Mouse (Mus musculus) A20 (cell line): Measurements from ENCODE around the gene Gng3.

ENCODE experiments used
- DNase-seq: peaks from one replicate; pipeline ENCODE4 v3.0.0-alpha.2; 2011; ENCODE audit warnings: low read depth, low spot score

Gene Gng3

DNA sequence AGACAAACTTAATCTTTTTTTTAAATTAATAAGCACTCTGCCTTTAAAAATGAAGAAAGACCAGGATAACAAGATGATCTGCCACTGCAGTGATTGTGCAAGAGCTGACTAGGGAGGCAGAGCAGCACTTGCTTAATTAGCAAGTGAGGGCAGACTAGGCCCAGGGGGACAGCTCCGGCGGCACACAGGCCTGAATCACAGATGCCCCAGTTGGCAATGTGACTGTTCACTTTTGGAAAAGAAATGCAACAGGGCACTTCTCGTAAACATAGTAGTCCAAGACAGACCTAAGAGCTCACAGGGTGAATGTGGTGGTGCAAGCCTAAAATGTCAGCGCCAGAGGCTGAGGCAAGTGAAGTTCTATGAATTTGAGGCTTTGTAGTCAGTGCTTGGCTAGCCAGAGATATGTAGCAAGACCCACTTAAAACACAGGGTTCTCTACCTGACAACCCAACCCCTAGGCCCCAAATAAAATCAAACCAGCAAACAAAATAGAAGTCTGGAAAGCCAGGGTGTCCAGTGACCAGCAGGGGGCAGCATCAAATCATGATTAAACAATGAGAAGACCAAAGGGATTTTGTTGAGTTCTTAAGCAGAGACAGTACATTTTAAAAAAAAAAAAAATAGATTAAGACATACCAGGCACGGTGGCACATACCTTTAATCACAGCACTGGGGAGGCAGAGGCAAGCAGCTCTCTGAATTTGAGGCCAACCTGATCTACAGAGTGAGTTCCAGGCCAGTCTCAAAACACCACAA is 5.6 kb upstream of the Gng3 start:
- peak; percentile 79 for DNase-seq

DNA sequence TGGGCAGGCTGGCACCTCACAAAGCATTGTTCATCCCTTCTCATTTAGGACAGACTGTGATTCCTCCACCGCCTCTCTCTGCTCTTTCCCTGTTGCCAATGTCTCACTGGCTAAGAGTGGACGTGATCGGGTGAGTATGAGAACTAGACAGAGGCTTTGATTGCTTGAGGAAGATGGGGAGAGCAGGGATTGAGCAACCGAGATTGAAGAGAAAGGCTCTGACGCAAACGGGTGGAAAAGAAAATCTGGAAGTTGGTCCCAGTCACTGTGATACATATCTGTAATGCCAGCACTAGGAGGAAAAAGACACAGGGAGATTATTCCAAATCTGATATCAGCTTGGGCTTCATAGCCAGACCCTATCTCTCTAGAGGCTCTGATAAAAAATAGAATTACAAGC is 4.0 kb upstream of the Gng3 start:
- DNase-seq, result no peak

DNA sequence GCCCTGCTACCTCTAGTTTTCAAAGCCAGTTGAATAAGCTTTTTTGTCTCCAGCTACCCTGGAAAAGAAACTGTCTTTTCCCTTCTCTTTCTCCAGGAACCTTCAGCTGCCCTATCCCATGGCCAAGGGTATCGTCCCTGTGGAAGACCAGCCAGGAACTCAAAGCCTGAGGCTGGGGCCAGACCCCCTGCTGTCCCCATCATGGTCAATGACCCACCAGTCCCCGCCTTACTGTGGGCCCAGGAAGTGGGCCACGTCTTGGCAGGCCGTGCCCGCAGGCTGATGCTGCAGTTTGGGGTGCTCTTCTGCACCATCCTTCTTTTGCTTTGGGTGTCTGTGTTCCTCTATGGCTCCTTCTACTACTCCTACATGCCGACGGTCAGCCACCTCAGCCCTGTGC is 2.0 kb upstream of the Gng3 start:
- no peak for DNase-seq

- DNase-seq, result peak; percentile 89
Measured at GRCm38 (mm10) chr19:8839908-8840791, 1.2 kb upstream of the Gng3 start.

GRCm38 (mm10) chr19:8838041-8838730 is 808 bp downstream of the Gng3 start:
- DNase-seq, result peak; percentile 71

GRCm38 (mm10) chr19:8837251-8837791 is 1.7 kb downstream of the Gng3 start, which contains the start of gene Bscl2:
Gene Bscl2 (plus strand): TSS chr19:8837467.
- peak; percentile 92 for DNase-seq

- peak; percentile 19 for DNase-seq
Measured at GRCm38 (mm10) chr19:8836327-8836726, 2.7 kb downstream of the Gng3 start.

GRCm38 (mm10) chr19:8832971-8833370 is 6.0 kb downstream of the Gng3 start:
- DNase-seq, result no peak

DNA sequence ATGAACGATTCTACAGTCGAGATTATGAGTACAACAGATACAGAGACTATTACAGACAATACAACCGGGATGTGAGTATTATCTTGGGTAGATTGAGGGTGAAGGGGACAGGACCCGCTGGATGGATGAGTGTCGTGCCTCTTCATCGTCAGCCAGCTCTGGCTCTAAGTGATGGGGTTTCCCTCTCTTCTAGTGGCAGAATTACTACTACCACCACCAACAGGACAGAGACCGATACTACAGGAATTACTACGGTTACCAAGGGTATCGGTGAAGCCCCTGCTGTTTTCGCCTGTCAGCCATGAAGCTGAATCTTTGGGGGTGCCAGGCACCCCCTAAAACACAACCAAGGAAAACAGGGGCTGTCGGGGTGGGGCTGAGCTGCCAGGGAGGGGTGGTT is 7.7 kb downstream of the Gng3 start:
- no peak for DNase-seq

DNA sequence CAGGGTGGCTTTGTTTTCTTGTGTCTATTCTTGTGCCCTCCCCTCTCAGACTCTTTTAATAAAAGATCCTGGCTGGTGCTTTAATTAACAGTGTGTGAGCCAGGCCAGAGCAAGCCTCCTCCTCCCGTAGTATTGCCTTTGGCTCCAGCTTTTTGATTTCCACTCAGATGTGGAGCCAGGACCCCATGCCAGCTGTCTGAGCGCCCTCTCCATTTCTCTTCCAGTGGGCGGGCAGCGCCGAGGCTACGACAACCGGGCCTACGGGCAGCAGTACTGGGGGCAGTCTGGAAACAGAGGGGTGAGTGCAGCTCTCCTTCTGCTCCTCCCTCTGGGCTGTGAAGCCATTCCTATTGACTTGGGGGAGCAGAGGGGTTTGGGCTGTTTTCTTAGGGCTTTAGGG is 8.3 kb downstream of the Gng3 start:
- DNase-seq, result no peak

DNA sequence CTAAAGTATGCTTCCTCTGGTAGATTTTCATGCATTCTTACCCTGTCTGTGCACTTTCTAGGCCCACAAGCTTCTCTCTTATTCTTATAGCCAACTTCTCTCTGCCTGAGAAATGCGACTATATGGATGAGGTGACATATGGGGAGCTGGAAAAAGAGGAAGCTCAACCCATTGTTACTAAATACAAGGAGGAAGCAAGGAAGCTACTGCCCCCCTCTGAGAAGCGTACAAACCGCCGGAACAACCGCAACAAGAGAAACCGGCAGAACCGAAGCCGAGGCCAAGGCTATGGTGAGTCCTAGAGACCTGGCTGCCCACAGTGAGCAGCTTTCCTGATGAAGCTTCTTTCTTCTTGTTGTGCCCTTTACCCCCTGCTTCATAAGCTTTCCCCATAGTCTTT is 9.3 kb downstream of the Gng3 start, which contains the start of gene AC129217.1:
Gene AC129217.1, plus strand, starts transcription at position 114 of the 400 bp plus-strand sequence.
- DNase-seq, result no peak

- DNase-seq, result no peak
Measured at GRCm38 (mm10) chr19:8822696-8823095, 16.3 kb downstream of the Gng3 start.

GRCm38 (mm10) chr19:8821146-8821545 is 17.8 kb downstream of the Gng3 start:
- peak; percentile 26 for DNase-seq

DNA sequence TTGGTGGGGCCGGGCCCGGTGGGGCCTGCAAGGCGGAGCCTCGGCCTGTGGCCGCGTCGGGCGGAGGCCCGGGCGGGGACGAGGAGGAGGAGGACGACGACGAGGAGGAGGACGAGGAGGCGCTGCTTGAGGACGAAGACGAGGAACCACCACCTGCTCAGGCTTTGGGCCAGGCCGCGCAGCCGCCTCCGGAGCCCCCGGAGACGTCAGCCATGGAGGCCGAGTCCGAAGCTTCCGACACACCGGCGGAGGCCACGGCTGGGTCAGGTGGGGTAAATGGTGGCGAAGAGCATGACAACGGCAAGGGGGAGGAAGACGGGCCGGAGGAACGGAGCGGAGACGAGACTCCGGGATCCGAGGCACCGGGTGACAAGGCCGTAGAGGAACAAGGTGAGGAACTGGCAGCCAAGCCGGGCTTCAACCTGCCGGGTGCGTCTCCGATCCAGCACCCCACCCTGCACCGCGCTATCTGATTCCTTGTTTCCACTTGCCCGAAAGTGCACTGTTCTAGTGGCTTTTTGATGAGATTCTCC is 18.5 kb downstream of the Gng3 start:
- no peak for DNase-seq

DNA sequence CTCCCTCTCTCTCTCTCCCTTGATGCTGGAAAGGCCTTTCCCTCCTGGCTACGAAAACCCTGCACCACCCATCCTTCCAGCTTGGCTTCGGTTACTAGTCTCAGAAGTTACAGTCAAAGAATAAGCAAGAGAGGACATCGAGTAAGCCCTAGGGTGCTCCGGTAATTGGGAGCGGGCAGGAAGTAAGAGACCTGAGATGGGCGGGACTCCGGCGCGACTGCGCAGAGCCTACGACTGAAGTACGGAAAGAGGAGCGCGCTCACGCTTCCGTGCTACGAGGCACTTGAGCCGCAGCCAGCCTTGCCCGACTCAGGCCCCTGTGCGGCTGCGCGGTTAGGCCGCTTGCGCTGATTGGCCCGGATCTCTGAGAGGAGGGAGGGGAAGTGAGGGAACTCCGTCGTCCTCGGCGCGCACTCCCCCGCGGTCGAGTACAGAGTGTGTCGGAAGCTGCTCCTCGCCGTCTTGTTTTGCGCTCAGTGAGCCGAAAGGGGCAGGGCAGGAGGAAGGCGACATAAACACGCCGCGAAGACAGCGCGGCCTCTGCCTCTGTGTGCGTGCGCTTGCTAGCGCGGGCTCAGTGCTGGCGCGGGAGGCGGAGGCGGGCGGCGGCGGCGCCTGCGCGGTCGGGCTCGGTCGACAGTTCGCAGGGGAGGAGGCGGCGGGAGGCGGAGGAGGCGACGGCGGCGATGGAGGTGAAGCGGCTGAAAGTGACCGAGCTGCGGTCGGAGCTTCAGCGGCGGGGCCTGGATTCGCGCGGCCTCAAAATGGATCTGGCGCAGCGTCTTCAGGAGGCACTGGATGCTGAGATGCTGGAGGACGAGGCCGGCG is 19.2 kb downstream of the Gng3 start, which contains the start of gene Hnrnpul2:
Gene Hnrnpul2, plus strand, starts transcription at position 415 of the 828 bp plus-strand sequence.
- peak; percentile 100 for DNase-seq

- peak; percentile 98 for DNase-seq
Measured at GRCm38 (mm10) chr19:8818801-8819595, 20.0 kb downstream of the Gng3 start, which contains the start of gene Ttc9c. Gene Ttc9c (minus strand): TSS chr19:8819333.

DNA sequence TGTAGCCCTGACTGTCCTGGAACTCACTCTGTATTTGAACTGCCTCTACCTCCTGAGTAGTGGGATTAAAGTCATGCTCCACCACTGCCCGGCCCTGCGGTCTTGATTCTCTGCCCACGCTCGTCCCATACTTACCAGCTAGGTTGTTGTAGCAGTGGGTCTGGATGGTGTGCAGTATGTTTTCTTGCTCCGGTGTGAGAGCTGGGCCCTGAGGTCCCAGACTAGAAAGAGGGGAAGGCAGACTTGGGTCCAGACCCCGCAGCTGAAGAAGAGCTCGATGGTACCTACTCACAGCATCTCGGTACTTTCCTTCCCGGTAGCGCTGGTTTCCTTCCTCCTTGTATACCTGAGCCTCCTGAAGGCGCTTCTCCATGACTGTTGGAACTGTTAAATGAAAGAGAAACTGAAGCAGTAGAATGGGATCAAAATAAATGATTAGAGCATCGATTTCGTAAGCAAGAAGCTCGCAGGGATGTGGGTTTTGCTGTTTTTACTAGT is 20.6 kb downstream of the Gng3 start:
- peak; percentile 54 for DNase-seq

GRCm38 (mm10) chr19:8817001-8817400 is 22.0 kb downstream of the Gng3 start:
- DNase-seq, result no peak

GRCm38 (mm10) chr19:8815812-8816211 is 23.2 kb downstream of the Gng3 start:
- DNase-seq, result no peak
